Mouse (Mus musculus) layer of hippocampus, adult 9-10 months (tissue): ENCODE results near the gene Eif2b4.

Source experiments
- DNase-seq: peaks from one replicate; pipeline ENCODE4 v3.0.0; 2022; ENCODE audit warnings: low spot score

Eif2b4 gene

GRCm38 (mm10) chr5:31154152-31154553, 39.1 kb downstream of the Eif2b4 start, which contains the start of gene Mpv17:
Gene Mpv17 (minus strand): TSS chr5:31154251.
- peak; percentile 66 for DNase-seq

- DNase-seq: no peak
Observed at GRCm38 (mm10) chr5:31153516-31154151, 39.6 kb downstream of the Eif2b4 start.

DNA sequence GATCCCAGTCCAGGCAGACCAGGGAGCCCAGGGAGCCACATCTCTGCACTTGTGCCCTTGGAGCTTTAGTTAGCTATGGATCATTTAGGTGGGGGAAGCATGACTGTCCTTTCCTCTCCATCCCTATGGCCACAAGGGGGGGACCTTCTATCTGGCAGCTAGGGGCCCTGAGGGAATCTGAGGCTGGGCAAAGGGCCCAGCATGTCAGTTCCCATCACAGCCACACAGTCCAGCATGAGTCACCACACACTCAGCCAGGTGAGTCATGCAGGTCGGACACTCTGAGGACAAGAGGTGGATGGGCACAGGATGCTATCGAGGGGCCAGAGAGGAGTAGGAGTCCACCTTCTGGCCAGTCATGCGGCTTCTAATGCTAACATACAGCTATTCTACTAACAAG, 41.5 kb downstream of the Eif2b4 start:
- DNase-seq: no peak

GRCm38 (mm10) chr5:31149781-31150180, 43.4 kb downstream of the Eif2b4 start:
- no peak for DNase-seq

- DNase-seq: no peak
Observed at GRCm38 (mm10) chr5:31138968-31139425, 54.2 kb downstream of the Eif2b4 start.

DNA sequence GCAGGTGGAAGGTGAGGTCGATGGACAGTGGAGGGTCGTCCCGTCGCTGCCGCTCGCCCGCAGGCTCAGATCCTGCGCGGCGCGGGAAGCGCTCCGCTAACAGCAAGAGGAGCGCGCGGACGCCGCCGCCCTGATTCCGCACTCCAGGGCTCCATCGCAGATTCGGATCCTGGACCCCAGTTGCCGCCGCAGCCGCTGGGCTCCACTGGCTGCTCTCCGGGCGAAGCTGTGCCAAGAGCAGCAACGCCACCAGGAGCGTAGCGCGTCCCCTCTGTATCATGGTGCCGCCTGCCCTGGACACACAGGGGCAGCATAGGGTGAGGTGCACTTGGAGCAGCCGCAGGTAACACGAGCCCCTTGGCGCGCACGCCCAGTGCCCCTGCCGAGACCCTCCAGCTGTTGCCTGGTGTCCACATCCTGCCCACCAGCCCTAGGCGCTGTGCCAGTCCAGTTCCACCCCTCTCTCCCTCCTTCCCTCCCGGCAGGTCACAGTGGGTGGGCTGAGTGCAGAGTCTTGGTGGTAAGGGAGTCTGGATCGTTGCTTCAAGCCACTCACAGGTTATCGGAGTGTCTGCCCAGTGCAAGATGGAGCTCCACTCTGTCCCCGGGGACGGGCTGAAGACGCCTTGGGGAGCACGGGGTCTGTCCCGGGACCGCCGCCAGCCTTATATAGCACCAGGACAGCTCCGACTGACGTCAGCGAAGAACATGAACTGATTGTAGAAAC, 54.8 kb downstream of the Eif2b4 start, which contains the start of gene Ucn:
TSS of gene Ucn (minus strand) at position 589 of the 727 bp plus-strand sequence.
- DNase-seq: no peak

GRCm38 (mm10) chr5:31137658-31138057, 55.6 kb downstream of the Eif2b4 start:
- DNase-seq: no peak
